Mouse (Mus musculus): ENCODE results near the gene Epb41l4b.

Gene Epb41l4b

GRCm38 (mm10) chr4:57027954-57028353 is 115.3 kb downstream of the Epb41l4b start:
- in situ Hi-C loops (cut with MboI; ENCODE audit: unreplicated experiment in 2 of 2): loop anchor here in 1 of 2 experiments (25.0 kb wide), 1 partner anchor 1691 kb away; no protein-coding TSS in a partner anchor

GRCm38 (mm10) chr4:57023527-57023926 is 119.7 kb downstream of the Epb41l4b start:
- in situ Hi-C loops (cut with MboI; ENCODE audit: unreplicated experiment in 2 of 2): loop anchor here in 1 of 2 experiments (5.0 kb wide), 1 partner anchor 124 kb away; no protein-coding TSS in a partner anchor

- in situ Hi-C loops (cut with MboI; ENCODE audit: unreplicated experiment in 2 of 2): loop anchor here in 1 of 2 experiments (5.0 kb wide), 1 partner anchor 126 kb away; no protein-coding TSS in a partner anchor
Measured at GRCm38 (mm10) chr4:57021288-57021687, 121.9 kb downstream of the Epb41l4b start.

- in situ Hi-C loops (cut with MboI; ENCODE audit: unreplicated experiment in 2 of 2): loop anchor here (5.0 kb wide), 2 partner anchors 130 to 260 kb away; no protein-coding TSS in a partner anchor
Measured at GRCm38 (mm10) chr4:57017229-57017628, 126.0 kb downstream of the Epb41l4b start.

- in situ Hi-C loops (cut with MboI; ENCODE audit: unreplicated experiment in 2 of 2): loop anchor here (5.0 kb wide), 2 partner anchors 131 to 261 kb away; no protein-coding TSS in a partner anchor
Measured at GRCm38 (mm10) chr4:57016366-57017171, 126.7 kb downstream of the Epb41l4b start.

GRCm38 (mm10) chr4:57015032-57015431 is 128.2 kb downstream of the Epb41l4b start:
- in situ Hi-C loops (cut with MboI; ENCODE audit: unreplicated experiment in 2 of 2): loop anchor here (5.0 kb wide), 2 partner anchors 132 to 262 kb away; no protein-coding TSS in a partner anchor

- in situ Hi-C loops (cut with MboI; ENCODE audit: unreplicated experiment in 2 of 2): no loop called here
Measured at GRCm38 (mm10) chr4:57011454-57012046, 131.7 kb downstream of the Epb41l4b start.

- in situ Hi-C loops (cut with MboI; ENCODE audit: unreplicated experiment in 2 of 2): no loop called here
Measured at GRCm38 (mm10) chr4:57010919-57011318, 132.3 kb downstream of the Epb41l4b start.

DNA sequence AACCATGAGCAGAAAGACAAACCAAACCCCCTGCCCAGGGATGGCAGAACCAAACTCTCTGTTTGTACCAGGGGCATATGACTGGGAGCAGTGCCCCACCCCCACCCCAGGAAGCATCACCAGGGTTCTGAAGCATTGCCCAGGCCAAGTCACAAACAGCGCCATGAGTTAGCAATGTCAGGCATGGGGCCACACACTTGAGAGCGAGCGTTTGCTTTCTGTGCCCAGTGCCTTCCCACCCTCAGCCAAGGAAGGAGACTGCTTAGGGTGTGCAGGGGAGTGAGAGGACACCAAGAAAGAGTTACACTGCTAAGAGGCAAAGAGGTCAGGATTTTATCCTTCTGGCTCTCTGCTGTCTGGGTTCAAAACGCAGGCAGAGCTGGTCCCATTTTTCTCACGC is 132.8 kb downstream of the Epb41l4b start:
- in situ Hi-C loops (cut with MboI; ENCODE audit: unreplicated experiment in 2 of 2): no loop called here

DNA sequence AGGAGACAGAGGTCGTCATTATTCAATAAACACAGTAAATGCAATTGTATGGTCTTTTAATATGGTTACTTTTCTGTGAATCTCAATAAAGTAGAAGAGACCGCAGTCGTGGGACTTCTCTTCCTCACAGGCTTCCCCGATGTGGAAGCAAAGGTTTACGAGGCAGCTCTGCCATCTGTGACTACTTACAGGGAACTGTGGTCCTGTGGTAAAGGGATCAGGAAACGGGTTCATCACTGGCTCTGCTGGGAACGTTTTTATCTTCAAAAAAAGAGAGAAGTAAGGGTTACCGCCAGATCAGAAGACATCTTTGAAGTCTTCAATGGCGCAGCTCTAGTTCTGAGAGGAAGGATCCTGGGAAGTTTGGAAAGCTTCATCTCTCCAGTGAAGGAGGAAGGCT is 135.5 kb downstream of the Epb41l4b start:
- in situ Hi-C loops (cut with MboI; ENCODE audit: unreplicated experiment in 2 of 2): no loop called here

DNA sequence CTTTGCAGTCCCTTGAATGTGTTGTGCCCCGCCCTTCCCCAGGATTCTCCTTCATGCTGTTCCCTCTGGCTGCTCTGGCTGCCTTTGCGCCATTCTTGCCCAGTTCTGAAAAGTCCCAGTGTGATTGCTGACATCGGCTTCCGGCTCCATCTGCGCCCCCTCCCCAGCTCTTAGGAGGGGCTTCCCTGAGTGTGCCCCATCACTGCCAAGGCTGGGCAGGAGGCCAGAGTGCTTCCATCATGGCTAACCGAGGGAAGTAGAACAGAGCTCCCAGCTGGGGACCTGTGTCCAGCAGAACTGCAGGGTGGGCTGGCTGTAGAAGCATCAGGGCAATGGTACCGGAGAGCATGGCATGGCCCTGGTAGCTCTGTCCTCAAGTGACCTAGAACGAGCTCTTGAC is 138.2 kb downstream of the Epb41l4b start:
- in situ Hi-C loops (cut with MboI; ENCODE audit: unreplicated experiment in 2 of 2): no loop called here

- in situ Hi-C loops (cut with MboI; ENCODE audit: unreplicated experiment in 2 of 2): no loop called here
Measured at GRCm38 (mm10) chr4:57003886-57004285, 139.4 kb downstream of the Epb41l4b start.

DNA sequence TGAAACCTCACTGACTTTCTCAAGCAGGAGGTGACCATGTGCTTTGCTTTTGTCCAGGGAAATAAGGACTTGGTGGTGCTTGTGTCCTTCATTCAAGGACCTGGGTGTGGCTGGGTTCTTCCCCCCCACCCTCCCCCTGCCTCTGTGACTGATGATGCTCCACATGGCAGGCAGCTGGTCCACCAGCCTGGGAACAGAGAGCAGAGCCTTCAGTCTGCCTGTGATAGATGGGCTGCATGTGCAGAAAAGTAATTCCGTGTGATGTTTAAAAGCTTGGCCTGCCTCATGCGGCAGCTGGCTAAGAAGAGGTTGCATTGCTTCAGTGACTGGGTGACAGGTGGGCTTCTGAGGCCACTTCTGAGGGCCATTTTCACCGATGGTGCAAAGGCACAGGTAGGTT is 140.5 kb downstream of the Epb41l4b start:
- in situ Hi-C loops (cut with MboI; ENCODE audit: unreplicated experiment in 2 of 2): no loop called here

DNA sequence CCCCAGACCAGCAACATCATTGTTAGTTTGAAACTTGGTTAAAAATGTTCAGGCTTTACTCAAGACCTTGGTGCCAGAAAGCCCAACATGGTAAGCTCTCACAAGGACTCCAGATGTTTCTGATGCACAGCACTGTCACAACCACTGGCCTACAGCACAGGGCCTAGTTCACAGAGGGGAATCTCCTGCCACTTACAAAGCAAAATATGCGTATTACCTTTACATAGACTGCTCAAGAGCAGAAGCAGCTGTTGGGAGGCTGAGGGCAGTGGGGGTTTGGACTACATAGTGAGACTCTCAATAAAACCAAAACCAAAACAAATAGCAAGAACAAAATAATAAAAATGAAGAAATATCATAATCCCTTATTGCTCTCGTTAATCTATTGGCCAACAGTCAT is 141.8 kb downstream of the Epb41l4b start:
- in situ Hi-C loops (cut with MboI; ENCODE audit: unreplicated experiment in 2 of 2): no loop called here

- in situ Hi-C loops (cut with MboI; ENCODE audit: unreplicated experiment in 2 of 2): no loop called here
Measured at GRCm38 (mm10) chr4:56993331-56993730, 149.9 kb downstream of the Epb41l4b start.

GRCm38 (mm10) chr4:56991951-56992350 is 151.3 kb downstream of the Epb41l4b start:
- in situ Hi-C loops (cut with MboI; ENCODE audit: unreplicated experiment in 2 of 2): no loop called here

GRCm38 (mm10) chr4:56990215-56990584 is 153.0 kb downstream of the Epb41l4b start, which contains the start of gene Frrs1l:
TSS of gene Frrs1l (minus strand) at chr4:56990391.
- in situ Hi-C loops (cut with MboI; ENCODE audit: unreplicated experiment in 2 of 2): no loop called here

DNA sequence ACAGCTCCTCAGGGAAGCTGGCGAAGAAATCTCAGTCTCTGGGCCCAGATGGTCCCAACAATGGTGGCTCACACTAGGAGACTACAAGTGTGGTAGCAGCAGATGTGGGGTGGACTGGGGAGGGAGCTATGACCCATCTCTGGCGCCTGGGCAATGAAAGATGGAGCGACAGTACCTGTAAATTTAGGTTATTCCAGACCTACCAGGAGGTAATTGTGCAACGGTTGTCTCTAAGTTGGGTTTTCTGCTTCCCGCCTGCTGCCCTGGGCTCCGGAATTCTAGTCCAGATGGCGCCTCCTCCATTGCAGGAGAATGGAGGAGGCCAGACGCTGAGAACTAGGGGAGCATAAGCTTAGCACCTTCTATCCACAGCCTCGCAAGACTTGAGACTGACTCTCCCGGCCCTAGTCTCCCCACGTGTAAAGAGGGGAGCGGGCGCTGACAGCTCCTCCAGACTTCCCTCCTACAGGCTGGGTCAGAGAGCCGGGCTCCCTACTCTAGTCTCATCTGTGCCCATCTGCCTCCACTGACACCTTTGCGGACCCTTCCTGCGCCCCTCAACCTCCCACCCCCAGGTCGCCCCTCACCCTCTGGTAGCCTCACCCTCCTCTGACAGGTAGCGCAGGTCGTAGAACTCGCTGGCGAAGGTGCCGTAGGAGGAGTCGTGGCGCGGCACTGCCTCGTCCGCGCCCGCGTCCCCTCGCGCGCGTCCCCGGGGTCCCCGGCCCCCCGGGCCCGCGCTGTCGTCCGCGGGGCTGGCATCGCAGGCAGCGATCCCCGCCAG is 153.6 kb downstream of the Epb41l4b start:
- in situ Hi-C loops (cut with MboI; ENCODE audit: unreplicated experiment in 2 of 2): no loop called here

GRCm38 (mm10) chr4:56965586-56966179 is 177.6 kb downstream of the Epb41l4b start:
- in situ Hi-C loops (cut with MboI; ENCODE audit: unreplicated experiment in 2 of 2): no loop called here

DNA sequence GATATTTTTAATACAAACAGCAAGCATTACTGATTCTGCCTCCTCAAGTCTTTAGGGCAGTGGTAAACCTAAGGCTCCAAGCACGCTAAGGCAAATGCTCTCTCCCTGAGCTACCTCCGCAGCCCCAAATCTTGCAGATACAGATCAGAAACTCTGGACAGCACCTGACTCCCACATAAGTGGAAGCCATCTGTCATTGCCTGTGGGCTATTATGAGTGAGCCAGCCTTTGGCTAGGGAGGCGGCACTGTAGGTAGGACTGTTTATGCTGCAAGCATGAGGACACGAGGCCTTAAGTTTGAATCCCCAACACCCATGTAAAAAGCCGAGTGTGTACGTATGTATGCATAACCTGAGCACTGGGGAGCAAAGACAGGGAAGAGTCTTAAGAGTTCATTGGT is 179.6 kb downstream of the Epb41l4b start:
- in situ Hi-C loops (cut with MboI; ENCODE audit: unreplicated experiment in 2 of 2): no loop called here
